Mouse (Mus musculus): Measurements from ENCODE around the gene Iqch. TPM values are rescaled to one million over a fixed set of nuclear protein-coding genes. Genes with fewer than 3 reads are reported as not detected.
A peak's percentile ranks its signal among the peaks of the same experiment; 100 is the strongest.

The Iqch gene
- polyA plus RNA-seq, 1 experiment from 2014 or later = 0.11 TPM

DNA sequence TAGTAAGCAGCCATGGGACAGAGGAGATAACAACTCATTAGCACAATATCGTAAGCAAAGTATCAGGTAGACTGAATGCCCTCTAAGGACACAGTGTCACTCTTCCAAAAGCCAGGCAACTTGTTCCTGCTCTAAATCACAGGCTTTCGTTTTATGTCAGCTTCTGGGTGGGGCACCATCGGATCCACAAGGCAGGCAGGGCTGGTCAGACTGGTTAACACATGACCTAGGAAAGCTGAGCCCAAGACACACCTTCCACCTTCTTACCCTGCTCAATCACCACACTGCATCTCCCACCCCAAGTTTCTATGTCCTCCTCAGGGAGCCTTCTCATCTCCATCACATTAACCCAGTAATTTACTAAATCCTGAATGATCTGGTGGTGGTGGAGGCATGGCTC lies 136.7 kb downstream of the Iqch start:
- no peak overlapping the region for H3K4me3 ChIP-seq (replicated peaks; ENCODE audit: low read depth, low read length)
- H3K27me3 ChIP-seq (ENCODE audit: control insufficient read depth, insufficient read depth, low read length) = no peaks in the 10 kb centered on the region
- no peak overlapping the region for H3K27ac ChIP-seq (replicated peaks; ENCODE audit: low read depth, low read length)
- H3K36me3 ChIP-seq (ENCODE audit: control insufficient read depth, insufficient read depth, low read length) = no peaks in the 10 kb centered on the region
- H3K9ac ChIP-seq (replicated peaks; ENCODE audit: low read length) = no peak overlapping the region
- no peak overlapping the region for H3K4me2 ChIP-seq (ENCODE audit: low read length)
- no peak for ATAC-seq (ENCODE audit: low FRiP score, low TSS enrichment)
- WGBS = 89% methylated on average over 3 of the region's 3 CpGs
- no peaks in the 10 kb centered on the region for H3K4me1 ChIP-seq (ENCODE audit: control insufficient read depth, insufficient read depth, low read length)
- DNase-seq = no peak
- no peaks in the 10 kb centered on the region for H3K9me3 ChIP-seq (ENCODE audit: control insufficient read depth, low read length)

DNA sequence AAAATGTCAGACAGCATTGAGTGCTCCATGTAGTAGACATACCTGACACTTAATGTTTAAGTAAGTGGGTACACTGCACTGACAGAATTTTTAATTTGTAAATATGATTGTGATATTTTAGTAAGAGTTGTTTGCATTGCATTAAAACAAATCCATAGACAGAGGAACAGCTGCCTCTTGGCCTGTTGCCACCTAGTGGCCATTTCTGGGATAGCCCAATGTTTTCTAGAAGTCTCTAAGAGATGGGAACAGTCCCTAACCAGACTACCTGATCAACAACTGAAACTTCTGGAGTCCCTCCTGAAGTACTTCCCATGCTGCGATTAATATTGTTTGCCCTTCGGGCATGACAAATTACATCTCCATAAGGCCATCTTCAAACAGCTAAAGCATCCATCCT lies 140.0 kb downstream of the Iqch start:
- WGBS = 69% methylated on average over 2 of the region's 2 CpGs
- Histone ChIP-seq H3K36me3 (ENCODE audit: control insufficient read depth, insufficient read depth, low read length) (no peaks in the 10 kb centered on the region), H3K27me3 (ENCODE audit: control insufficient read depth, insufficient read depth, low read length) (no peaks in the 10 kb centered on the region), H3K4me2 (ENCODE audit: low read length) (no peak overlapping the region), H3K9me3 (ENCODE audit: control insufficient read depth, low read length) (no peaks in the 10 kb centered on the region), H3K9ac (replicated peaks; ENCODE audit: low read length) (no peak overlapping the region), H3K4me1 (ENCODE audit: control insufficient read depth, insufficient read depth, low read length) (no peaks in the 10 kb centered on the region), H3K4me3 (replicated peaks; ENCODE audit: low read depth, low read length) (no peak overlapping the region), H3K27ac (replicated peaks; ENCODE audit: low read depth, low read length) (no peak overlapping the region)
- ATAC-seq (ENCODE audit: low FRiP score, low TSS enrichment) (no peak), DNase-seq (peak; percentile 92)

DNA sequence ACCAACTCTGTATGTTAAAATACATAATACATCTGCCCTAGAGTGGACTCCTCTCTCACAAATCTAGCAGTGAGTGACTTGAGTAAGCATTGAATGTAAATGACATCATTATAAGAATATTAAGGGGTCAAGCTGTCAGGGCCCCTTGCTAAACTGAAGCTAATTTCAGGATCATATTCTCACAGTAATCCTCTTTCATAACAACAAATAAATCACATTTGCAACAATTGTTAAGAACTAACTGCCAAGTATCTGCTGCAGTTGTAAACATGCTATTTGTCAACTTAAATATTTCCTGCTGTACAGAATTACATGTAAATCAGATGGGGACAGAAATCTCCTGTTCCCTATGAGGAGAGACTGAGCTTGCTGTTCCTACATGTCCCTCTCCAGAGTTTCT lies 145.9 kb downstream of the Iqch start:
- no peak for ATAC-seq (ENCODE audit: low FRiP score, low TSS enrichment)
- H3K9me3 ChIP-seq (ENCODE audit: control insufficient read depth, low read length) = no peaks in the 10 kb centered on the region
- H3K9ac ChIP-seq (replicated peaks; ENCODE audit: low read length) = no peak overlapping the region
- no peak overlapping the region for H3K4me2 ChIP-seq (ENCODE audit: low read length)
- no peak overlapping the region for H3K27ac ChIP-seq (replicated peaks; ENCODE audit: low read depth, low read length)
- no peaks in the 10 kb centered on the region for H3K27me3 ChIP-seq (ENCODE audit: control insufficient read depth, insufficient read depth, low read length)
- H3K36me3 ChIP-seq (ENCODE audit: control insufficient read depth, insufficient read depth, low read length) = no peaks in the 10 kb centered on the region
- no peaks in the 10 kb centered on the region for H3K4me1 ChIP-seq (ENCODE audit: control insufficient read depth, insufficient read depth, low read length)
- no peak for DNase-seq
- H3K4me3 ChIP-seq (replicated peaks; ENCODE audit: low read depth, low read length) = no peak overlapping the region

DNA sequence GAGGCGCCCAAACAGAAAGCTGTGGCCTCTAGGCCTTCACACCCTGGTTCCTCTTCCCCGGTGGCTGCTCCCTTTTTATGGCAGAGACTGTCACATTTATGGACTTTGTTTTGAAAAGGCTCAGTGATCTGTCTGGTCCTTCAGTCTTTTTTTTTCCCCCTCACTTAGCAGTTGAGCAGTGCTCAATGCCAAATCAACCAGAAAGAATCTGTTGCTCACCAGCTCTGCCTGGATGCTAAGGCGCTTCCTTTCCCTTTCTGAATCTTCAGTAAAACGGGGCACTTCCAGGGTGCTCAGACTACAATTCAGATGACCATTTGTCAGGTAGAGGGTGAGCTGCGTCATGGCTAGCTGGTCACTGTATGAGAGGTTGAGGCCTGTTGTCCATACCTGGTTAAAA lies 148.0 kb downstream of the Iqch start:
- Histone ChIP-seq H3K4me3 (replicated peaks; ENCODE audit: low read depth, low read length) (no peak overlapping the region), H3K4me2 (ENCODE audit: low read length) (no peak overlapping the region), H3K9me3 (ENCODE audit: control insufficient read depth, low read length) (no peaks in the 10 kb centered on the region), H3K27ac (replicated peaks; ENCODE audit: low read depth, low read length) (no peak overlapping the region), H3K27me3 (ENCODE audit: control insufficient read depth, insufficient read depth, low read length) (no peaks in the 10 kb centered on the region), H3K9ac (replicated peaks; ENCODE audit: low read length) (no peak overlapping the region), H3K4me1 (ENCODE audit: control insufficient read depth, insufficient read depth, low read length) (peaks cover 6% of the 10 kb centered on the region; the same call in 1 of the 2 replicates), H3K36me3 (ENCODE audit: control insufficient read depth, insufficient read depth, low read length) (no peaks in the 10 kb centered on the region)
- no peak for DNase-seq
- ATAC-seq (ENCODE audit: low FRiP score, low TSS enrichment) = no peak
- 91% methylated on average over 5 of the region's 5 CpGs for WGBS

DNA sequence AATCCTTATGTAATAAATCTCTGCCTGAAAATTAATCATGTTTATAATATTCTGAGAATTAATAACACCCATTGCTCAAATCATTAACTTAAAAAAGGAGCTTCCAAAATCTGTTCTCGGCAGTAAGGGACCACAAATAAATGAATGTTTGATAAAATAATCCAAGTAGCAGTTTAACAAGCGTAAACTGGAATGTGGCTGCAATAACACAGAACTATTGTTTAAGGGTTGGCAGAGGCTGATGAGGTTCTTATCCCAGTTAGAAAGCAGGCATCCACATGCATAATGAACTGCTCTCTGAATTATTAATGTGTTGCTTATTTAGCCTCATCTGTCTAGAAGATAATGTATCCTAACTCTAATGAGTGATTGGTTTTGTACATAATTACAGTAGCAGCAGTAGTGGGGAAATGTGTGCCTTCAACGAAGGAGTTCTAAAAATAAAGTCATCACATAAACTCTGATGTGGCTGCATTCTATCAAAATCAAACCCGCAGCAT lies 151.7 kb downstream of the Iqch start:
- H3K9me3 ChIP-seq (ENCODE audit: control insufficient read depth, low read length) = no peaks in the 10 kb centered on the region
- H3K4me2 ChIP-seq (ENCODE audit: low read length) = no peak overlapping the region
- peaks cover 6% of the 10 kb centered on the region; the same call in 1 of the 2 replicates for H3K4me1 ChIP-seq (ENCODE audit: control insufficient read depth, insufficient read depth, low read length)
- ATAC-seq (ENCODE audit: low FRiP score, low TSS enrichment) = no peak
- no peak overlapping the region for H3K27ac ChIP-seq (replicated peaks; ENCODE audit: low read depth, low read length)
- no peak overlapping the region for H3K4me3 ChIP-seq (replicated peaks; ENCODE audit: low read depth, low read length)
- DNase-seq = peak; percentile 35
- 50% methylated on average over 4 of the region's 4 CpGs for WGBS
- no peak overlapping the region for H3K9ac ChIP-seq (replicated peaks; ENCODE audit: low read length)
- no peaks in the 10 kb centered on the region for H3K36me3 ChIP-seq (ENCODE audit: control insufficient read depth, insufficient read depth, low read length)
- no peaks in the 10 kb centered on the region for H3K27me3 ChIP-seq (ENCODE audit: control insufficient read depth, insufficient read depth, low read length)

DNA sequence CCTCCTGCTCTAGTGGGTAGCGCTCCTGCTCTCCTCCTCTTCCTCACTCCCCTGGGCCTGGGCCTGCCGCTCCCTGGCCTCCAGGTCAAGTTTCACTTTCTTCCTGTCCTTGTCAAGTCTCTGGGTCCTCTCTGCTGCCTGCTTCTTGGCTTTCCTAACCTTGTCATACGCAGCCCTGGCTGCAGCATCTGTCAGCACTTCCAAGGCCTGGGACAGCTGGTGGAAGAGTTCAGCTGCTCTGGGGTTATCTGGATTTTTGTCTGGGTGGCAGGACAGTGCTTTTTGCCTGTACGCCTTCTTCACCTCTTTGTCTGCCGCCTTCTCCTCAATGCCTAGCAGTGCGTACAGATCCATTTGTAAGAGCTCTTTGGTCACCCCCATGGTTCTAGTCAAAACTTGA lies 158.6 kb downstream of the Iqch start:
- Histone ChIP-seq H3K4me2 (ENCODE audit: low read length) (no peak overlapping the region), H3K9ac (replicated peaks; ENCODE audit: low read length) (no peak overlapping the region), H3K36me3 (ENCODE audit: control insufficient read depth, insufficient read depth, low read length) (no peaks in the 10 kb centered on the region), H3K4me1 (ENCODE audit: control insufficient read depth, insufficient read depth, low read length) (no peaks in the 10 kb centered on the region), H3K27ac (replicated peaks; ENCODE audit: low read depth, low read length) (no peak overlapping the region), H3K9me3 (ENCODE audit: control insufficient read depth, low read length) (no peaks in the 10 kb centered on the region), H3K27me3 (ENCODE audit: control insufficient read depth, insufficient read depth, low read length) (no peaks in the 10 kb centered on the region), H3K4me3 (replicated peaks; ENCODE audit: low read depth, low read length) (no peak overlapping the region)
- ATAC-seq (ENCODE audit: low FRiP score, low TSS enrichment) = no peak
- WGBS = 85% methylated on average over 6 of the region's 6 CpGs
- DNase-seq = no peak

DNA sequence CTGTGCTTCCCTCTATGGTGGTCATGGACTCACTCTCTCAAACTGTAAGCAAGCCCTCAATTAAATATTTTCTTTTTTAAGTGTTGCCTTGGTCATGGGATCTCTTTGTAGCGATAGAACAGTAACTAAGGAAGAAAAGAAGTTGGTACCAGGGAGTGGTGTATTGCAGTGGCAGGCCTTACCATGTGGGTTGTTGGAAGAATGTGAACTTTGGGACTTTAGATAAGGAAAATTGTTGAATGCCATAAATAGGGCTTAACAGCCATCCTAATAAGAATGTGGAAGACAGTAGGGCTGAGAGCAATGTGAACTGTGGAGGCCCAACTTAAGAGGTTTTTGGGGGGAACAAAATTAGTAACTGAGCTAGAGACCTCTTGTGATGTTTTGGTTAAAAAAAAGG lies 171.6 kb downstream of the Iqch start:
- Histone ChIP-seq H3K27me3 (ENCODE audit: control insufficient read depth, insufficient read depth, low read length) (no peaks in the 10 kb centered on the region), H3K9ac (replicated peaks; ENCODE audit: low read length) (no peak overlapping the region), H3K27ac (replicated peaks; ENCODE audit: low read depth, low read length) (no peak overlapping the region), H3K9me3 (ENCODE audit: control insufficient read depth, low read length) (no peaks in the 10 kb centered on the region), H3K4me2 (ENCODE audit: low read length) (no peak overlapping the region), H3K36me3 (ENCODE audit: control insufficient read depth, insufficient read depth, low read length) (no peaks in the 10 kb centered on the region), H3K4me3 (replicated peaks; ENCODE audit: low read depth, low read length) (no peak overlapping the region), H3K4me1 (ENCODE audit: control insufficient read depth, insufficient read depth, low read length) (no peaks in the 10 kb centered on the region)
- no peak for ATAC-seq (ENCODE audit: low FRiP score, low TSS enrichment)
- DNase-seq = no peak
- WGBS = 85% methylated on average over 1 of the region's 1 CpGs

DNA sequence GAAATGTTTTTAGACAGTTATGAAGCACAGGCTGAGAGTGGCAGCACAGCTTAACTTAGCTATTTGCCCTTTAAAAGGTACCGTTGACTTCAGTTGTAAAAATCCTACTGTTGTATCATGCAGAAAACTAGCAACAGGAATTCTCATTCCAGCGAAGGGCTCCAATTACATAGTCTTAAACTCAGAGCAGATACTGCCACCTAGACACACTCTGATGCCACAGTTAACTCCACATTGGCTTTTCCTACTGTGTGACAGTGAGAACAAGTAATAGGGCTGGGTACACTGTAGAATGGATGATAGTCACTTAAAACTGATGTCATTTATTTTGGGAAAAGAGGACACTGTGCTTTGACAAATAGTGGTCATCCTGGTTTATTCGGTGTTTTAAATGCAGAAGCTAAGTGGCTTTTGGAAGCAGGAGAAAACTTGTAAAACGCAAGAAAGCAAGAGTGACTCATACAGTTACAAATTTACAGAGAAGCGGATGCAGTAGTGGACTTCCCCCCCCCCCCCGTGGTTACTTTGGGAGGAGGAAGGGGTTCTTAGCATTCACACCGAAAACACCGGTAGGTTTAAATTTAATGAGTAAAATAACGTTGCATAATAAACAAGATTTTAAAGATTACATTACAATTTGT lies 181.1 kb downstream of the Iqch start:
- Histone ChIP-seq H3K9me3 (ENCODE audit: control insufficient read depth, low read length) (no peaks in the 10 kb centered on the region), H3K27me3 (ENCODE audit: control insufficient read depth, insufficient read depth, low read length) (no peaks in the 10 kb centered on the region), H3K4me1 (ENCODE audit: control insufficient read depth, insufficient read depth, low read length) (no peaks in the 10 kb centered on the region), H3K4me3 (replicated peaks; ENCODE audit: low read depth, low read length) (no peak overlapping the region), H3K9ac (replicated peaks; ENCODE audit: low read length) (no peak overlapping the region), H3K4me2 (ENCODE audit: low read length) (no peak overlapping the region), H3K36me3 (ENCODE audit: control insufficient read depth, insufficient read depth, low read length) (no peaks in the 10 kb centered on the region), H3K27ac (replicated peaks; ENCODE audit: low read depth, low read length) (no peak overlapping the region)
- peak; percentile 47 for DNase-seq
- no peak for ATAC-seq (ENCODE audit: low FRiP score, low TSS enrichment)
- WGBS = 73% methylated on average over 9 of the region's 9 CpGs

DNA sequence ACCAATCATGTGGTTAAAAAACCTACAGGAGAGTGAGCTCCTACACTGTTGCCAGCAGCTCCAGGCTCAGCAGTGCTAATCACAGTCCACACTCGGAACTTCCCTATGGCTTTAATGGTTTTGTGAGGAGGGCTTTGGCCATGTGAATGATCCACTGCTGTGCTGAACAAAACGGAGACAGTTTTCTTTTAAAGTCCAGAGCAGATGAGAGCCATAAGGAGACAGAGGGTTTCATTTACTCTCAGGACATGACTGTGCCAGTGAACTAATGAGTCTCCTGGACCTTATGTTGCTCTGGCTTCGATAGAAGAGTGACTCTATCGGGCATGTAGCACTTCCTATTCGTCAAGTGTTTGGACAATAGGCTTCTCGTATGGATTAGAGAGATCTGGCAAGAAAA lies 181.9 kb downstream of the Iqch start:
- H3K27me3 ChIP-seq (ENCODE audit: control insufficient read depth, insufficient read depth, low read length) = no peaks in the 10 kb centered on the region
- H3K4me3 ChIP-seq (replicated peaks; ENCODE audit: low read depth, low read length) = no peak overlapping the region
- no peaks in the 10 kb centered on the region for H3K36me3 ChIP-seq (ENCODE audit: control insufficient read depth, insufficient read depth, low read length)
- no peaks in the 10 kb centered on the region for H3K4me1 ChIP-seq (ENCODE audit: control insufficient read depth, insufficient read depth, low read length)
- no peak overlapping the region for H3K4me2 ChIP-seq (ENCODE audit: low read length)
- 19% methylated on average over 6 of the region's 6 CpGs for WGBS
- H3K27ac ChIP-seq (replicated peaks; ENCODE audit: low read depth, low read length) = no peak overlapping the region
- no peak for ATAC-seq (ENCODE audit: low FRiP score, low TSS enrichment)
- H3K9me3 ChIP-seq (ENCODE audit: control insufficient read depth, low read length) = no peaks in the 10 kb centered on the region
- H3K9ac ChIP-seq (replicated peaks; ENCODE audit: low read length) = no peak overlapping the region
- peak; percentile 27 for DNase-seq
